Mouse (Mus musculus) thymus, adult 2 months (tissue): ENCODE results near the gene Epha7.

Source experiments
- CTCF ChIP-seq: fragments of 200-500 bp; IDR thresholded peaks from 2 replicates; pipeline ENCODE4 v1.5.1; 2012; ENCODE audit warnings: mild to moderate bottlenecking, control low read depth, low read length, moderate library complexity, borderline replicate concordance; ENCODE audit not compliant: control insufficient read depth, poor library complexity, insufficient read depth; ENCODE audit errors: extremely low read depth
- POLR2A ChIP-seq: fragments of 200-500 bp; IDR thresholded peaks from 2 replicates; pipeline ENCODE4 v1.6.1; 2012; ENCODE audit warnings: mild to moderate bottlenecking, low read length, control low read depth, moderate library complexity; ENCODE audit not compliant: control insufficient read depth, poor library complexity, insufficient read depth; ENCODE audit errors: extremely low read depth

GRCm38 (mm10) chr4:28814816-28815620 is 2.1 kb downstream of the Epha7 start:
- TF ChIP-seq CTCF, result no peak
- TF ChIP-seq POLR2A, result no peak
